Mouse (Mus musculus): ENCODE measurements around the gene Gpr83. TPM values are rescaled to one million over a fixed set of nuclear protein-coding genes. Genes with fewer than 3 reads are reported as not detected.

Gene Gpr83
- polyA plus RNA-seq, 1 experiment from 2014 or later = 0.07 TPM

DNA sequence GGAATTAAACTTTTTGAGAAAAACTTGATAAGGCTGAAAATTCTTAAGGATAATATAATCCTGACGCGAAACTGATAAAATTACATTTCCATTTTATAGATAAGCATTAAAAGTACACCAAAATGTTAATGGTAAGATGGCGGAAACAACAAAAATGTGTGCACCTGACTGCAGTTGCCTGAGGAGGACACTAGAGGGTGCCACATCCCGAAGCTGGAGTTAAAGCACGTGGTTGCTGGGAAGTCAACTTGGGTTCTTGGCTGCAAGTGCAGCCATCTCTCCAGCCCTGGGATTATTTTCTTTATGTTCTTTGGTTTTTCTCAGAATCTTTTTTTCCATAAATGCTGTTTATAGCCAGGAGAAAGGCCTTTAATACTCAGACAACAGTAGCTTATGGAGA lies 13.6 kb upstream of the Gpr83 start:
- Histone ChIP-seq H3K27me3 (replicated peaks) (no peaks in the 10 kb centered on the region), H3K4me1 (no peaks in the 10 kb centered on the region), H3K27ac (no peak overlapping the region), H3K36me3 (no peaks in the 10 kb centered on the region), H3K4me2 (no peak overlapping the region), H3K9ac (no peak overlapping the region), H3K4me3 (no peak overlapping the region), H3K9me3 (replicated peaks) (no peaks in the 10 kb centered on the region)
- WGBS (ENCODE audit: insufficient replicate concordance) = 33% methylated on average over 5 of the region's 5 CpGs
- ATAC-seq = no peak

DNA sequence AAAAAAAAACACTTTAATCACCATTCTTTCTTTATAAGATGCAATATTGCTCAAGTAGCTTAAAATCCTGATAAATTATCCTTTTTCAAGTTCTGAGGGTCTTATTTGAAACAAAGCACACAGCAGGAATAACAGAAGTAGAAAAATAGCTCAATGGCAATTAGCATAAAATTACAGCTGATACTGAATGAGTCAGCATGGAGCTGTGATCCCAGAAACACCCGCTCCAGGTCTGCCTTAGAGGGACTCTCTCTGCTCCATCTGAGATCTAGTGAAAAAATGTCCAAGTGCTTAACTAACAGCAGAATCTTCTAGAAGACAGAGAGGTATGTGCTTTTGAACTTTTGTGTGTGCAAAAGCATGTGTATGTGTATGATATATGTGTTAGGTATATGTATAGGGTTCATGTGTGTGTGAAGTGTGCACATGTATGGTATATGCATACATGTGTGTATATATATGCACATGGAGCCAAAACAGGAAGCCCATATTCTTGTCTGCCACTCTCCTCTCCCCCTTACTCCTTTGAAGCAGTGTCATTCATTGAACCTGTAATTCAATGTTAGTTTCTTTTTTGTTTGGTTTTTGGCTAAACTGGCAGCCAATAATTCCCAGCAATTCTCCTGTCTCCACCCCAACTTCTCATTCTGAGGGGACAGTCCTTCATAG lies 11.6 kb upstream of the Gpr83 start:
- no peaks in the 10 kb centered on the region for H3K9me3 ChIP-seq (replicated peaks)
- H3K4me3 ChIP-seq = no peak overlapping the region
- H3K4me2 ChIP-seq = no peak overlapping the region
- no peak overlapping the region for H3K27ac ChIP-seq
- WGBS (ENCODE audit: insufficient replicate concordance) = 61% methylated on average over 1 of the region's 1 CpGs
- no peaks in the 10 kb centered on the region for H3K36me3 ChIP-seq
- no peak for ATAC-seq
- H3K9ac ChIP-seq = no peak overlapping the region
- H3K27me3 ChIP-seq (replicated peaks) = no peaks in the 10 kb centered on the region
- H3K4me1 ChIP-seq = no peaks in the 10 kb centered on the region

DNA sequence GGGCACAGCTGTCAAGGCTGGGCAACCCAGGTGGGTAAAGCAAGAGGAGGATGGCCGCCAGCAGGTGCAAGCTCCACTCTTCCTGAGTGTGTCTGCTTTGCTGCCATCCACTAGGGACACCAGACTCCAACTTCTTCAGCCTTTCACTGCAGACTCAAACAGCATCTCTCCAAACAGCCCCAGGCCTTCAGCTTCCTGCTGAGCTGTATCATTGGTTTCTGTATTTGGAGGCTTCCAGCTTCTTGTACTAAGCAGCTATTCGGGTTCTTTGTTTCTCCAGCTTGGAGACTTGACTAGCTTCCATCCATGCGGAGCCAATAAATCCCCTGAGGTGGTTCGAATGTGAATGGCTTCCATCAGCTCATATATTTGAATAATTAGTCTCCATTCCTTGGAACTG lies 5.4 kb upstream of the Gpr83 start:
- no peak overlapping the region for H3K27ac ChIP-seq
- no peaks in the 10 kb centered on the region for H3K36me3 ChIP-seq
- peaks cover 31% of the 10 kb centered on the region for H3K27me3 ChIP-seq (replicated peaks)
- no peak for ATAC-seq
- no peak overlapping the region for H3K4me3 ChIP-seq
- no peaks in the 10 kb centered on the region for H3K4me1 ChIP-seq
- WGBS (ENCODE audit: insufficient replicate concordance) = 67% methylated on average over 4 of the region's 4 CpGs
- no peak overlapping the region for H3K4me2 ChIP-seq
- H3K9ac ChIP-seq = no peak overlapping the region
- no peaks in the 10 kb centered on the region for H3K9me3 ChIP-seq (replicated peaks)

DNA sequence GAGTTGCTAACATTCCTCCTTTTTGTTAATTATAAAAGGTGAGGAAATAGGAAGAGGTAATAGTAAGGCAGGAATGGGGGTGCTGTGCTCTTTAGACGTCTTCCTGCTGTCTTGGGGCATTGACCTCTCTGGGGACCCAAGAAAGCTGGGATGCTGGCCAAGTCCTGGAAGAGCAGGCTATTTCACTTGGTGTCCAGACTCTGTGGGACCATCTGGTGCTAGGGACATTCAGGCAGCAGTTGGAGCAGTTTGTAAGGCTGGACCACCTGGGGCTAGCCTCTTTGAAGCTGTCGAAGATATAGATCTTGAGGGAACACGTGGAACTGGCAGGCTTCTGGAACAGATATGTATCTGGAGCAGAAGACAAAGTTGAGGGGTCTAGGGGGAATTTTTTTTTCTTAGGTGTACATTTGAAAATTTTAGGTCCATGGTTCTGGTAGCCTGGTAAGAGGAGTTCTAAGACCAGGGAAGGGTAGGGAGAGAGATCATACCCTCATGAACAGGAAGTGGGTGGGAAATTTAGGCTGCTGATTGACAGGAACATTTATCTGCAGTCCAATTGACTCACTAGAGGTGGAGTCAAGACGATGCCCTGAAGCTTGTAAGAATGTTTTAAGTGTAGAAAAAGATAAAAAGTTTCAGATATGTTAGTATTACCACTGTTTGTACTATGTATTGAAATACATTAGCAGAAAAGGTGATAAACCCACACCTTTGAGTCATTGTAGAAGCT lies 2.9 kb upstream of the Gpr83 start:
- no peak for ATAC-seq
- H3K27ac ChIP-seq = no peak overlapping the region
- peaks cover 56% of the 10 kb centered on the region for H3K27me3 ChIP-seq (replicated peaks)
- H3K36me3 ChIP-seq = no peaks in the 10 kb centered on the region
- H3K4me2 ChIP-seq = no peak overlapping the region
- 38% methylated on average over 4 of the region's 4 CpGs for WGBS (ENCODE audit: insufficient replicate concordance)
- no peak overlapping the region for H3K9ac ChIP-seq
- no peaks in the 10 kb centered on the region for H3K9me3 ChIP-seq (replicated peaks)
- H3K4me1 ChIP-seq = 0 out of 2 replicates have a peak, but pooled peaks cover 4% of the 10 kb centered on the region
- H3K4me3 ChIP-seq = no peak overlapping the region

DNA sequence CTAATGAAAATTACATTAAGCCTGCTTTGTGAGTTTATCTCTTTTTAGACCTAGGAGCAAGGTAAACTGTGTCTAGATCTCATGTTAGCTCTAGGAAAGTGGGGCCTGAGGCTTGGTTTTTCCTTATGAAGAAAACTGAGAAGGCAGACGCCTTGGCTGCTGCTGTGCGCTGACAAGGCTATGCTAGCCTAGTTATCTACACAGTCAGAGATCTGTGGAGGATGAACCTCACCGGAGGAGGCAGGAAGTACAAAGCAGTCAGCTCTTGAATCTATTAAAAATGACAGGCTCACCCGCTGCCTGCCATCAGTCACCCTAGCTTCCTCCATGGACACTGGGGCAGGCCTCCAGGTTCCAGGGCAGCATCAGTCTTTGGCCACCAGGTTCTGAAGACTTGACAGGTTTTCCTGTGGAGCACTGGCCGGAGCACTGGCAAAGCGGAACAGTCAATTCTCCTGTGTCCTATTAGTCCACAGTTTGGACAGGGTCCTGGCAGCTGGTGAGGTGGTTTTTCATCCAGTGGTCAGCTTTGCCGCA lies 1.8 kb upstream of the Gpr83 start:
- no peaks in the 10 kb centered on the region for H3K36me3 ChIP-seq
- H3K27me3 ChIP-seq (replicated peaks) = peaks cover 68% of the 10 kb centered on the region

DNA sequence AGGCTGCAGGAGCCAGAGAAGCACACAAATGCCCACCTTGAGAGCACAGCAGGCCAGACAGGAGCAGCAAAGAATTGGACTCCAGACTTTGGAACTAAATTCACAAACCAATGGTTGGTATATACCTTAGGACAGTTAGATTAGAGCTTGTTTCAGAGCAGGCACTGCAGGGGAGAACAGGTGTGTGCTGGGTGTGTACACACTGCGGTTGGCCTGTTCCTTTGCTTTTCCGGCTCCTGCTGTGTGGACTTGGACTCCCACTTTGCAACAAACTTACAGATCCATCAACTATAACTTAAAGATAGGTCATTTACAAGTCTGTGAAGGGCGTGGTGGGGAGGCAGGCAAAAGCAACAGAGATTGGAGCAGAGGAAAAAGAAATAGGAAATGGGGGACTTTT lies 1.2 kb upstream of the Gpr83 start:
- no peaks in the 10 kb centered on the region for H3K36me3 ChIP-seq
- ATAC-seq = no peak
- H3K27me3 ChIP-seq (replicated peaks) = peaks cover 73% of the 10 kb centered on the region
- no peak overlapping the region for H3K4me3 ChIP-seq
- 0 out of 2 replicates have a peak, but pooled peaks cover 4% of the 10 kb centered on the region for H3K4me1 ChIP-seq
- no peak overlapping the region for H3K4me2 ChIP-seq
- H3K9me3 ChIP-seq (replicated peaks) = no peaks in the 10 kb centered on the region
- H3K9ac ChIP-seq = no peak overlapping the region
- no peak overlapping the region for H3K27ac ChIP-seq
- WGBS (ENCODE audit: insufficient replicate concordance) = 57% methylated on average over 3 of the region's 3 CpGs

More for the DNA sequence above, 1.8 kb upstream of the Gpr83 start:
- H3K9me3 ChIP-seq (replicated peaks) = no peaks in the 10 kb centered on the region
- no peak overlapping the region for H3K27ac ChIP-seq
- H3K4me2 ChIP-seq = no peak overlapping the region
- no peak overlapping the region for H3K9ac ChIP-seq
- no peak for ATAC-seq
- WGBS (ENCODE audit: insufficient replicate concordance) = 41% methylated on average over 7 of the region's 7 CpGs
- H3K4me1 ChIP-seq = 0 out of 2 replicates have a peak, but pooled peaks cover 4% of the 10 kb centered on the region
- H3K4me3 ChIP-seq = no peak overlapping the region

DNA sequence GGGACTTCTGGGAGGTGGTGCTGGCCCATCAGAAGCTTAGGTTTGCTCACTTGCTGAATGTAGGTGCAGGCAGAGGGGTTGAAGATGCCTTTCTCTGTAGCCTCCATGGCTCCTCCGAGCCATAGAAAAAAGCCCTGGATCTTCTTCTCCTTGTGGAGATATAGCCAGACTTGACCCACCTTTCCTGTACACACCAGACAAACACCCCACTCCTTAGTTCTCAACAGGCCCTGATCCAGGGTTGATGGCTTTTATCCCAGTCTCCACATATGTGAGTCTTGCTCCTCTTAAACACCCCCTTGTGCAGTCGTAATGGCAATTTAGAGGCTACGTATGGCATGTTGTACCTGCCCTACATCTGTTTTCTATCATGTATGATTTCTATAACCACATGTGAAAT lies 3.1 kb downstream of the Gpr83 start:
- Histone ChIP-seq H3K4me3 (no peak overlapping the region), H3K9ac (no peak overlapping the region), H3K4me2 (no peak overlapping the region), H3K9me3 (replicated peaks) (no peaks in the 10 kb centered on the region), H3K27ac (no peak overlapping the region), H3K4me1 (0 out of 2 replicates have a peak, but pooled peaks cover 4% of the 10 kb centered on the region), H3K27me3 (replicated peaks) (peaks cover 62% of the 10 kb centered on the region), H3K36me3 (no peaks in the 10 kb centered on the region)
- 74% methylated on average over 3 of the region's 3 CpGs for WGBS (ENCODE audit: insufficient replicate concordance)
- ATAC-seq = no peak

DNA sequence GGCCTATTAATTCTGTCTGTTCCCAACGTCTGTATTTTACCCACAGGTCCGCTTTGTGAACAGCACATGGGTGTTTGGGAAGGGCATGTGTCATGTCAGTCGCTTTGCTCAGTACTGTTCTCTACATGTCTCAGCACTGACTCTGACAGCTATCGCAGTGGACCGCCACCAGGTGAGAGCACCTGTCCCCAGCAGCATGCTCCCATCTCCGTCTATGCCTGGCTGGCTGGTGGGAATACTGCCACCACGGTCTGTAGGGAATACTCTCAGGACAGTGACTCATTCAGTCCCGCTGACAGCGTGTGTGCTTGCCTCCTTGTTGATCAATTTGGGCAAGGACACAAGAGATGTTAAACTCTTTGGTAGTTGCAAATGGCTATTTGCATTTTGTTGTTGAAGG lies 4.7 kb downstream of the Gpr83 start:
- H3K27me3 ChIP-seq (replicated peaks) = peaks cover 46% of the 10 kb centered on the region
- H3K9ac ChIP-seq = no peak overlapping the region
- no peak overlapping the region for H3K27ac ChIP-seq
- no peak overlapping the region for H3K4me3 ChIP-seq
- H3K9me3 ChIP-seq (replicated peaks) = no peaks in the 10 kb centered on the region
- H3K4me2 ChIP-seq = no peak overlapping the region
- no peaks in the 10 kb centered on the region for H3K36me3 ChIP-seq
- 0 out of 2 replicates have a peak, but pooled peaks cover 3% of the 10 kb centered on the region for H3K4me1 ChIP-seq
- ATAC-seq = no peak
- WGBS (ENCODE audit: insufficient replicate concordance) = 70% methylated on average over 9 of the region's 9 CpGs

DNA sequence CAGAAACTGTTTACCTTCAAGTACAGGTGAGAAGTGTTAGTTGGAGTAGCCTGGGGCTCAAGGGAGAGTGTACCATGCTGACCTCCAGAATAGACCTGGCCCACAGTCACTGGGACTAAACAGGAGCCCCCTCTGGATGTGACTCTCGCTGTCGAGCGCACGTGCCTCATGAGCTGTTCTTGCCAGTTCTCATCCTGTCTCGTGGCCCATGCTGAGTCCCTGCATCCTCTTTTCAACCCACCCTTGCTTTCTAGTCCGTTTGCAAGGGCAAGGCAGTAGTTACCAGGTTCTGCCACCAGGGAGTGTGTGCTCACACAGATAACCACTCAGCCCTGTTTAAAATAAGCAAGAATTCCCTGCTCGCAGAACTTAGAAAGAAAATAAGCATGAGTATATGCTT lies 6.9 kb downstream of the Gpr83 start:
- no peaks in the 10 kb centered on the region for H3K36me3 ChIP-seq
- no peaks in the 10 kb centered on the region for H3K4me1 ChIP-seq
- H3K4me3 ChIP-seq = no peak overlapping the region
- H3K4me2 ChIP-seq = no peak overlapping the region
- 24% methylated on average over 7 of the region's 7 CpGs for WGBS (ENCODE audit: insufficient replicate concordance)
- no peak overlapping the region for H3K9ac ChIP-seq
- H3K27ac ChIP-seq = no peak overlapping the region
- ATAC-seq = no peak
- peaks cover 23% of the 10 kb centered on the region for H3K27me3 ChIP-seq (replicated peaks)
- no peaks in the 10 kb centered on the region for H3K9me3 ChIP-seq (replicated peaks)

DNA sequence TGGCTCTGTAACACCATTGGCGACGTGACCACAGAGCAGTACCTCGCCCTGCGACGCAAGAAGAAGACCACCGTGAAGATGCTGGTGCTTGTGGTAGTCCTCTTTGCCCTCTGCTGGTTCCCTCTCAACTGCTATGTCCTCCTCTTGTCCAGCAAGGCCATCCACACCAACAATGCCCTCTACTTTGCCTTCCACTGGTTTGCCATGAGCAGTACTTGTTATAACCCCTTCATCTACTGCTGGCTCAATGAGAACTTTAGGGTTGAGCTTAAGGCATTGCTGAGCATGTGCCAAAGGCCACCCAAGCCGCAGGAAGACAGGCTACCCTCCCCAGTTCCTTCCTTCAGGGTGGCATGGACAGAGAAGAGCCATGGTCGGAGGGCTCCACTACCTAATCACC lies 8.3 kb downstream of the Gpr83 start:
- no peak overlapping the region for H3K4me2 ChIP-seq
- ATAC-seq = no peak

DNA sequence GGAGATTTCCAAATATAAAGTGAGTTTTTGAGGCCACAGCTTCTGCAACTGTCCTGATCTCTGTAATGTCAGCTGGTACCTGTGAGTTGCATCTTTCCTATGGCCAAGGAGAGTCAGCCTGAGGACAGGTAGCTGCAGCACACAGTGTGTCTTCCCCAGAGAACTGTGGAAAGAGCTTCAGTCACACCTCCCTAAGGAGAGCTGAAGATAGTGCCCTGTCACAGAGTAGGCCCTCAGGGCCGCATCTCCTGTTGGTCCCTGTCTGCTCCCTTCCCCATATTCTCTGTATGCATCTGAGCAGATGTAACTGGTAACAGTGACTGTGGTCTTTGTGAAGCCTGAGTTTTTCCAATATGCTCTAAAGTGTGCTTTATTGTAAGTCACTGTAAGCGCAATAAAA lies 10.4 kb downstream of the Gpr83 start:
- ATAC-seq = no peak
- WGBS (ENCODE audit: insufficient replicate concordance) = 80% methylated on average over 2 of the region's 2 CpGs

More for the DNA sequence above, 8.3 kb downstream of the Gpr83 start:
- no peak overlapping the region for H3K9ac ChIP-seq
- no peak overlapping the region for H3K27ac ChIP-seq
- no peaks in the 10 kb centered on the region for H3K9me3 ChIP-seq (replicated peaks)
- H3K36me3 ChIP-seq = no peaks in the 10 kb centered on the region
- H3K4me3 ChIP-seq = no peak overlapping the region
- H3K27me3 ChIP-seq (replicated peaks) = peaks cover 10% of the 10 kb centered on the region
- WGBS (ENCODE audit: insufficient replicate concordance) = 75% methylated on average over 8 of the region's 8 CpGs
- no peaks in the 10 kb centered on the region for H3K4me1 ChIP-seq

DNA sequence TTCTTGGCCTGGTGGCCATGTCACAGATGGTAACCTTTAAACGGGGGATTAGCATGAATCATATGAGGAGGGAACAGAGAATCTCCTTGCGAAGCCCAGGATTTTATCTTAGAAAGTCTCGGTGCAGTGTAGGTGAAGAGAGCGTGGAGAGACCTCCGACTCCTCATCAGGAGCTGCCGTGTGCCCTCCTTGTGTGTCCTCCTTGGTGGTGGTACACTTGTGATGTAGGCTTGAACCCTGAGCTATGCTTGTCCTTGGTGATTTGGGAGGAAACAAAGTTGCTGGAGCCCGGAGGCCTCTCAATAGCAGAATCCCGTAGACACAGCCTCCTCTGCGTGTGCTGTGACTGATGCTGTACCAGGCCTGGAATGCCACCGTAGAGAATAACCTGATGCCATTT lies 10.8 kb downstream of the Gpr83 start:
- 82% methylated on average over 10 of the region's 10 CpGs for WGBS (ENCODE audit: insufficient replicate concordance)
- no peak overlapping the region for H3K4me3 ChIP-seq
- ATAC-seq = no peak
- H3K4me1 ChIP-seq = no peaks in the 10 kb centered on the region
- no peak overlapping the region for H3K27ac ChIP-seq
- H3K9ac ChIP-seq = no peak overlapping the region
- no peak overlapping the region for H3K4me2 ChIP-seq
- no peaks in the 10 kb centered on the region for H3K9me3 ChIP-seq (replicated peaks)
- H3K36me3 ChIP-seq = no peaks in the 10 kb centered on the region
- H3K27me3 ChIP-seq (replicated peaks) = no peaks in the 10 kb centered on the region; the same call in 1 of the 2 replicates

More for the DNA sequence above, 10.4 kb downstream of the Gpr83 start:
- Histone ChIP-seq H3K27ac (no peak overlapping the region), H3K36me3 (no peaks in the 10 kb centered on the region), H3K9ac (no peak overlapping the region), H3K9me3 (replicated peaks) (no peaks in the 10 kb centered on the region), H3K27me3 (replicated peaks) (no peaks in the 10 kb centered on the region; the same call in 1 of the 2 replicates), H3K4me2 (no peak overlapping the region), H3K4me3 (no peak overlapping the region), H3K4me1 (no peaks in the 10 kb centered on the region)

All from liver, embryonic 12.5 days (tissue).